Mouse (Mus musculus): ENCODE results near the gene Rab43. TPM values are rescaled to one million over a fixed set of nuclear protein-coding genes. Genes with fewer than 3 reads are reported as not detected.

The Rab43 gene
- polyA plus RNA-seq, 1 experiment from 2014 or later: 20.6 TPM

DNA sequence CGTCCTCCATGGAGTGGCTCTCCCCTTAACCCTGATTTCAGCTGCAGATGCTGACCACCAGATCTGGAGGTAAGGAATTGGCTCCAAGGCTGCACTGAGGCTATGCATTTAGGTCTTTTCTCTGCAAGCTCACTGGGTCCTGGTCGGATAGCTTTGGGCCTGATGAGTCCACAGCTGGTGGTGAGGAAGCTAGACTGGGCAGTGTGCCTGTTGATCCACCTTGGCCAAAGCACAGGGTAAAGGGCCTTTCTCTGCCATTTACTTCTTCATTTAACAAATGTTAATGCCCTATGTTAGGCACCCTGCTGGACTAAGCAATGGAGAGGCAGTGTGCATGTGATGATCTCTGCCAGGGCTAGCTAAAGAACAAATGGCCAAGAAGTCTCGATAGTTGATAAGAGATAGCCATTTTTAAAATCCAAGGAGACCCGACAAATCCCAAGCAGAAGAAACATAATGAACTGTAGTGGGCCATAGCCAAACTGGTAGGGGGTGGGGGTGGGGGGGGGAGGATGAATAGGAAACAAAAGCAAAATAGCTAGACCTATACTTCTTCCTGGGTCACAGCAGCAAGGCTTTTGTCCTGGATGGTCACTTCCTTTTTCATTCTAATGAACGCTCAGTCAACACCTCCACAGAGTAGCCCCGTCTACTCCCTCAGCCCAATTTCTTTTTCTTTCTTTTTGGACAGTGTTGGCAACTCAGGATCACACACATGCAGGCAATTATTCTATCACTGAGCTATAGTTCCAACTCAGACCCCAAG lies 16.4 kb downstream of the Rab43 start:
- H3K27me3 ChIP-seq: no peaks in the 10 kb centered on the region
- peaks cover 62% of the 10 kb centered on the region for H3K36me3 ChIP-seq
- DNase-seq: no peak
- H3K4me1 ChIP-seq (replicated peaks): peaks cover 92% of the 10 kb centered on the region
- H3K9me3 ChIP-seq (replicated peaks): no peaks in the 10 kb centered on the region
- peak overlapping the region; percentile 94 for H3K27ac ChIP-seq
- 75% methylated on average over 6 of the region's 6 CpGs for WGBS (ENCODE audit: insufficient replicate concordance)
- H3K4me3 ChIP-seq (replicated peaks): peak overlapping the region; percentile 5; the same call in 1 of the 2 replicates
- peak overlapping the region; percentile 65 for H3K9ac ChIP-seq
- H3K4me2 ChIP-seq: peak overlapping the region; percentile 54
- ATAC-seq (ENCODE audit: low read depth): no peak

DNA sequence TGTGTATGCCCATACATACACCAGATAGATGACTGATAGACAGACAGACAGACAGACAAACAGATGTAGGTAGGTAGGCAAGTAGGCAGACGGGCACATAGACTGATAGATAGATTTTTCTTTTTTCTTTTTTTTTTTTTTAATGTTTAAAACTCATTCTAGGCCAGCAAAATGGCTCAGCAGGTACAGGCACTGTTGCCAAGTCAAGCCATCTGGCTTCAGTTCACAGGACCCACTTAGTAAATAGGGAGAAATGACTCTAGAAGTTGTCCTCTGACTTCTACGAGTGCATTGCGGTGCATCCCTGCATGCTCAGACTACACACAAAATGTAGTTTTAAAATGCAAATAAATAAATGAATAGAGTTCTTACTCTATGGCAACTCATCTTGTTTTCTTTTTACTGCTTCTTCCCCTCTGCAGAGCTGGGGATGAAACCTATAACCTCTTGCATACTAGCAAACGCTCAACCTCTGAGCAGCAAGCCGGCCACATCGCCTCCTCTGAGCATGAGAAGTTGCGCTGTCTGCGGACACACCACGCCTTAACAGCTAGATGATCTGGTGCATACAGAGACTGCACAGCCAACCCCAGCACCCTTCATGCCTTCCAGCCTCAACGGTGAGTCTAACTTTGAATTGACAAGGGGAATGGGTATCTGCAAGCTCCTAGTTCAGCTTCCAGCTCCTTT lies 18.0 kb downstream of the Rab43 start:
- H3K9me3 ChIP-seq (replicated peaks): no peaks in the 10 kb centered on the region
- H3K27ac ChIP-seq: peak overlapping the region; percentile 94
- peaks cover 92% of the 10 kb centered on the region for H3K4me1 ChIP-seq (replicated peaks)
- H3K36me3 ChIP-seq: peaks cover 74% of the 10 kb centered on the region
- 85% methylated on average over 10 of the region's 10 CpGs for WGBS (ENCODE audit: insufficient replicate concordance)
- H3K9ac ChIP-seq: no peak overlapping the region
- DNase-seq (no peak), ATAC-seq (ENCODE audit: low read depth) (no peak)
- no peaks in the 10 kb centered on the region for H3K27me3 ChIP-seq
- H3K4me3 ChIP-seq (replicated peaks): no peak overlapping the region
- H3K4me2 ChIP-seq: no peak overlapping the region

DNA sequence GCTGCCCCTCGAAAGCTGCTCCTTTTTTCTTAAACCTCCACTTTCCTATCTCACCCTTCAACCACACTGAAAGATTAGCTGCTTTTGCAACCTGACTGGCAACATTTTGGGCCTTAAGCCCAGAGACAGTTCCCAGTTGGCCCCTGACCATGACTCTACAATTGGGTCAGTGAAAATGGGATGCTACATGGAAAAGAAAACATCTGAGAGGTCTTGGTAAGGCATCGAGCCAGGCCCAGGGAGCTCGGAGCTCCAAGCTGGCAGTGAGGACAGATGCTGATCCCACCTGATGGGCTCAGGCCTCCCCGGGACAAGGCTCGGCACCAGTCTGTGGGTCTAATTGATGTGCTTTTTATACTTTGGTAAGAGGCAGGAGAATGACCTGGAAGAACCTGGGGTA lies 20.1 kb downstream of the Rab43 start:
- H3K27ac ChIP-seq: peak overlapping the region; percentile 99
- H3K9ac ChIP-seq: peak overlapping the region; percentile 76
- H3K9me3 ChIP-seq (replicated peaks): no peaks in the 10 kb centered on the region
- H3K36me3 ChIP-seq: peaks cover 65% of the 10 kb centered on the region
- ATAC-seq (ENCODE audit: low read depth): no peak
- H3K4me1 ChIP-seq (replicated peaks): peaks cover 92% of the 10 kb centered on the region
- WGBS (ENCODE audit: insufficient replicate concordance): 87% methylated on average over 5 of the region's 5 CpGs
- H3K27me3 ChIP-seq: no peaks in the 10 kb centered on the region
- H3K4me3 ChIP-seq (replicated peaks): no peak overlapping the region
- no peak for DNase-seq
- peak overlapping the region; percentile 66; the same call in 1 of the 2 replicates for H3K4me2 ChIP-seq

DNA sequence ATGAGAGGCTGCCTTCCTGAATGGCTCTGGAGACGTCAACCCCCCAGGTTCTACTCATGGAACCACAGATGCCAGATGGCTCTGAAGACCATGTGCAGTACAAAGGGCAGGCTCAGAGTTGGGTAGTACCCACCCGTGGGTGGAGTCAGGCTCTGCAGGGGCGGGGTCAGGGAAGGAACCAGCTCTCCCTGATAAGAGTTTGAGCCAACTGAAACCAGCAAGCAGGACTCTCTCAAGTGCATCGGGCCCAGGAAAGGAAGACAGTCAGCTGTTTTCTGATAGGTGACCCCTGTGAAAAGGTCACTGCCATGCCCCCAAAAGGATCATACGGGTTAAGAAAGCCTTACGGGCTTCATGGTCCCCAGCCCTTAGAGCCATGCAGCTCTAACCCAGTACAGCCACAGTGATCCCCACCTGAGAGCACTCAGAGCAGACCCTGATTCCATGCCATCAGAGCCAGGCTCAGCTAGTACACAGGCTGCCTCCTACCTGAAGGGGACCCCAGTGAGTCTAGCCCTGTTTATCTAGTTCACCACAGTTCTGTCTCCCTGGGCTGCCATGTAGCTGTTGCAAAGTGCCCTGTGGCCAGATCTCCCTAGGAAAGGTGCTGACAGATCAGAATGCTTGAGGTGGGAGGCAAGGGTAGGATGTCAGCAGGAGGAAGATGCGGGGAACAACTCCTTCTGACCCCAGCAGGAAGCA lies 21.0 kb downstream of the Rab43 start:
- ATAC-seq (ENCODE audit: low read depth) (peak; percentile 95), DNase-seq (peak; percentile 94)
- Histone ChIP-seq H3K9ac (peak overlapping the region; percentile 76), H3K27ac (peak overlapping the region; percentile 99), H3K4me3 (replicated peaks) (peak overlapping the region; percentile 33), H3K4me2 (peak overlapping the region; percentile 66), H3K27me3 (no peaks in the 10 kb centered on the region), H3K36me3 (peaks cover 65% of the 10 kb centered on the region), H3K9me3 (replicated peaks) (no peaks in the 10 kb centered on the region), H3K4me1 (replicated peaks) (peaks cover 86% of the 10 kb centered on the region)
- WGBS (ENCODE audit: insufficient replicate concordance): 21% methylated on average over 7 of the region's 7 CpGs

DNA sequence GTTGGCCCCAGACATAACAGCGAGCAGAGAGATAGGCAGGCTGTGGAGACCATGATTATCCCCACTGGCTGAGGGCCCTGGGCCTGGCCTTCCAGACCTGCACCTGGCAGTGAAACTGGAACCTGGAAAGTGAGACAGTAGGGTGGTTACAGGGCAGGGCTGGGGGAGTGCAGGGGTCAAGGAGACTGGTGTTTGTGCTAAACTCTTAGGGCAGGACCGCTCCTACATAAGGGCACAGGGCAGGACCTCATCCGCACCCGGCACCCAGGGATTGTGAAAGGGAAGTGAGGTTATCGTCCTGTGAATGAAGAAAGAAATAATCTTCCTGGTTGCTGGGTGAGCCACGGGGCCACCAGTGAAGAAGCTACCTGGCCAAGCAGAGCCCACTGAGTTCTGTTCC lies 22.2 kb downstream of the Rab43 start:
- peaks cover 74% of the 10 kb centered on the region for H3K4me1 ChIP-seq (replicated peaks)

DNA sequence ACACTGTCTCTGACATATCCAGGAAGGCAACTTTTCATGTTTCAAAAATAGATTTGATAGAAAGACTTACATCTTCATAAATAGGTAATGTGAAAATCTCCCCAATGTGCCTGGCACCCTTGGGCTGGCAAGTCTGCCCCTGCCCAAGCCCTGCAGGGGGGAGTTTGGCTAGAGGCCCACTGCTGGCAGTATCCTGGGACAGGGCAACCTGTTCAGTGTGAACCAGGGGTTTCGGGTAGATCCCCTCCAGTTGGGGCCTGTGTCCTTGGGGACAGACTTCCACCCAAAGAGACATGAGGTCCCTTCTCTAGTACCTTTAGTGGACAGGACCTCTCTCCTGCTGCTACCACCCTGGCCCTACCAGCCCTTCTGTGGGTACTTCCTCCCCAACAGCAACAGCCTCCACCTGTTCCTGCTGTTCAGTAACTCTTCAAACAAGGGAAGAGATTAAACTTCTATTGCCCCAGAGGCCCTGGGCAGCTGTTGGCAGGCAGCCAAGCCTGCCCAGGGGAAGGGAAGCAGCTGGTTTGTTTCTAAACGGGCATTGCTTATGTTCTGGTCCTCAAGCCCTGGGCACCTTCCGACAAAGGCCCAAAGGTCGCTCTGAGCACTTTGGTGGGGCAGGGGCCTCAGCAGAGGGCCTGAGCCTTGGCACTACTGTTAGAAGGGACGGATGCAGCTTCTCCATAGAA lies 22.9 kb downstream of the Rab43 start:
- Histone ChIP-seq H3K4me3 (replicated peaks) (no peak overlapping the region), H3K4me2 (no peak overlapping the region), H3K4me1 (replicated peaks) (peaks cover 70% of the 10 kb centered on the region), H3K9me3 (replicated peaks) (no peaks in the 10 kb centered on the region), H3K36me3 (peaks cover 53% of the 10 kb centered on the region), H3K9ac (peak overlapping the region; percentile 76), H3K27me3 (no peaks in the 10 kb centered on the region), H3K27ac (peak overlapping the region; percentile 99)
- ATAC-seq (ENCODE audit: low read depth) (no peak), DNase-seq (no peak)
- WGBS (ENCODE audit: insufficient replicate concordance): 55% methylated on average over 5 of the region's 5 CpGs

More for the DNA sequence above, 22.2 kb downstream of the Rab43 start:
- Histone ChIP-seq H3K9ac (peak overlapping the region; percentile 76), H3K4me3 (replicated peaks) (no peak overlapping the region), H3K4me2 (no peak overlapping the region), H3K27me3 (no peaks in the 10 kb centered on the region), H3K9me3 (replicated peaks) (no peaks in the 10 kb centered on the region), H3K36me3 (peaks cover 61% of the 10 kb centered on the region), H3K27ac (peak overlapping the region; percentile 99)
- DNase-seq: no peak
- 77% methylated on average over 6 of the region's 6 CpGs for whole genome bisulfite sequencing (ENCODE audit: insufficient replicate concordance)
- ATAC-seq (ENCODE audit: low read depth): no peak

DNA sequence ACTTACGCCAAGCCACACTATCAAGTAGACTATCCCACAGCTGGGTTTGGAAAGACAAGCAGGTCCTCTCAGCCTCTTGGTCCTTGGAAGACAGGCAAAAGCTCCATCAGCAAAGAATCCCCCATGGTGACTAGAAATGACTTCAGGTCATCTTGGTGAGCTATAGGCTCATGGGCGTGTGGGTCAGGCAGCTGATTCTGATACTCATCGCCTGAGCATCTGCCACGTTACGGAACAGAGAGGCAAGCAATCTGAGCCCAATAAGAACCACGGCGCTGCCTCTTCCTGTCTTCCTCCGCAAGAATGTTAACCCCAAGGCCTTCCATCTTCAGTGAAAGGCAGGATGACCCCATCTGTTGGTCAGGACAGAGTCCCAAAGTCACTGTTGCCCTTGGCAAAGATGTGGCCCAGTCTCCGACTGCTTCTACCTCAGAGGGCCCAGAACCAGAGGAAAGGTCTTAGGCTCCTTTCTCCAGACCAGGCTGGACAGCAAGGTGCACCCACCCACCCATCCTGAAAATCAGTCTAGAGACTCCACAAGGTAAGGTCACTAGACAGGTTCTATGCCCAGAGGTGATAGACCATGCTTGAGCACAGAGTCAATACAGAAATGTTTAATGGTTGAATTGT lies 23.6 kb downstream of the Rab43 start:
- Histone ChIP-seq H3K9ac (no peak overlapping the region), H3K27me3 (no peaks in the 10 kb centered on the region), H3K36me3 (peaks cover 47% of the 10 kb centered on the region), H3K4me3 (replicated peaks) (no peak overlapping the region), H3K4me2 (no peak overlapping the region), H3K4me1 (replicated peaks) (peaks cover 74% of the 10 kb centered on the region), H3K27ac (peak overlapping the region; percentile 99), H3K9me3 (replicated peaks) (no peaks in the 10 kb centered on the region)
- no peak for DNase-seq
- no peak for ATAC-seq (ENCODE audit: low read depth)
- WGBS (ENCODE audit: insufficient replicate concordance): 88% methylated on average over 9 of the region's 9 CpGs

DNA sequence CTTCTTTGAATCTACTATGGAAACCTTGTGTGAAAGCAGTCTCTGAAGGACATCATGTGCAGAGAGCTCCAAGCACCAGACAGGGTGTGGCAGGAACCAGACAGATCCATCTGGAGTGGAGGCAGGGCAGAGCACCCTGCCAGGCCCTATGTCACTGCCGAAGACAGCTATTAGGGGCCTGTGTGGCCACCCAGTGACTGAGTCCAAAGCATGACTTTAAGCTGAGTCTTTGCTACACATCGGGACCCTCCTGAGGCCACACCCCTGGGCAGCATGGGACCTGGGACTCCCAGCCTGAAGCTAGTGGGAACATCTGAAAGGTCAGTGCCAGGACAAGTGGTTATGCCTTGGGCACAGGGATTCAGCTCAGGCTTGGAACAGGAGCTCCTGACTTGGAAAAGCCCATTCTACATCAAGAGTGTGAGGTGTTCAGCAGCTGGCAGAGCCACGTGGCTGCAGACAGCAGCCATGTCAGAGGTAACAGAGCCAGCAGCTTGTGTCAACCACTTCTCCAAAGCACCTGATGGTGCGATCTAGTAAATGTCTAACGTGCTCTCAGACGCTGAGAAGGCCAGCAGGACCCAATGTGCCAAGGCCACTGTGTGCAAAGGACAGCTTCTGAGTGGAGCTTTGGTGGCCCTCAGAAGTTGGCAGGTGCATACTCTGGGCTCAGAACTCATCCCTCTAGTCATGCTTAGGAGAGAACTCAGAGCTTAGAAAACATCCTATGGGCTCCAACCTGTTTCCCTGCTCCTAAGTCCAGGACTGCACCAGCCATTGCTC lies 24.7 kb downstream of the Rab43 start:
- Histone ChIP-seq H3K27me3 (no peaks in the 10 kb centered on the region), H3K4me3 (replicated peaks) (no peak overlapping the region), H3K4me1 (replicated peaks) (peaks cover 67% of the 10 kb centered on the region), H3K36me3 (peaks cover 36% of the 10 kb centered on the region), H3K9ac (peak overlapping the region; percentile 33; the same call in 1 of the 2 replicates), H3K4me2 (no peak overlapping the region), H3K27ac (peak overlapping the region; percentile 99), H3K9me3 (replicated peaks) (no peaks in the 10 kb centered on the region)
- DNase-seq (no peak), ATAC-seq (ENCODE audit: low read depth) (no peak)
- 61% methylated on average over 6 of the region's 6 CpGs for WGBS (ENCODE audit: insufficient replicate concordance)

DNA sequence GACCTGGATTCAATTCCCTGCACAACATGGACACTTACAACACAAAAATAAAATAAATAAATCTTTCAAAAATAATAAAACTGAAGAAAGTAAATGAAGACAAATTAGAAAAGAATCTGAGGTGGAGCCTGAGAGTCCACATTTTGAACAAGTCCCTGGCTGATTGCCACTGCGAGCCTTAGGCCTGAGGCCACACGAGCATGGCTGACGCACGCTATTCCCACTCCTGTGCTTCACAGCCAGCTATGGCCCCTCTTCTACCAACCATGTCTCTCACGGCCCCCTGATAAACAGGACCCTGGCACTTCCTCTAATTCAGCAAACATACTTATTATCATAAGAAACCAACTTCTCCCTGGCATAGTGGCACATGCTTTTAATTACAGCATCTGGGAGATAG lies 25.3 kb downstream of the Rab43 start:
- Histone ChIP-seq H3K9me3 (replicated peaks) (no peaks in the 10 kb centered on the region), H3K9ac (no peak overlapping the region; the same call in 1 of the 2 replicates), H3K4me1 (replicated peaks) (peaks cover 60% of the 10 kb centered on the region), H3K27ac (peak overlapping the region; percentile 99), H3K4me3 (replicated peaks) (no peak overlapping the region), H3K27me3 (no peaks in the 10 kb centered on the region), H3K36me3 (peaks cover 29% of the 10 kb centered on the region), H3K4me2 (no peak overlapping the region)
- 75% methylated on average over 5 of the region's 5 CpGs for WGBS (ENCODE audit: insufficient replicate concordance)
- ATAC-seq (ENCODE audit: low read depth) (no peak), DNase-seq (no peak)

DNA sequence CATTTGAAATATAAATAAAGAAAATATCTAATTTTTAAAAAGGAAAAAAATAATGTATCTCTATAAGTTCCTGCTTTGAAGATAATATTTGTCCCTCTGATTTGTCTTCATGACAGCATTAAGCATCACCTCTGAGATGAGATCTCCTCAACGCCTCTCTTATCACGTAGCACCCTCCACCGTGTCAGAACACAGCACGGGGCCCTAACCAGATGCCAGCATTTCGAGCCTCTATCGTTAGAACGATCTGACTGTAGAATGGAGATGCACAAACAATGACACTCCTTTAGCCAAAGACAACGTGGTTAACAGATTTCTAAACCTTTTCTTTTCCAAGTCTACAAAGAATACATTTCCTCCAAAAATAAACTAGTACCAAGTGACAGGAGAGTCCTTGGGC lies 27.9 kb downstream of the Rab43 start:
- no peak for ATAC-seq (ENCODE audit: low read depth)

More for the DNA sequence above, 27.9 kb downstream of the Rab43 start:
- Histone ChIP-seq H3K27me3 (no peaks in the 10 kb centered on the region), H3K9ac (no peak overlapping the region), H3K36me3 (peaks cover 7% of the 10 kb centered on the region), H3K4me3 (replicated peaks) (no peak overlapping the region), H3K4me1 (replicated peaks) (peaks cover 43% of the 10 kb centered on the region), H3K9me3 (replicated peaks) (no peaks in the 10 kb centered on the region), H3K27ac (no peak overlapping the region), H3K4me2 (no peak overlapping the region)
- 33% methylated on average over 8 of the region's 8 CpGs for WGBS (ENCODE audit: insufficient replicate concordance)
- no peak for DNase-seq

Measured in liver, embryonic 13.5 days (tissue).